Mouse (Mus musculus) MEL (cell line): ENCODE results near the gene Limch1. TPM values are rescaled to one million over a fixed set of nuclear protein-coding genes. Genes with fewer than 3 reads are reported as not detected.

ENCODE experiments used
- DNase-seq: peaks from one replicate; pipeline ENCODE4 v3.0.0; 2011; ENCODE audit warnings: low read depth, low spot score
- H3K27ac ChIP-seq: 2 replicates; pipeline ENCODE4 v1.5.1; 2012; ENCODE audit warnings: low read depth, mild to moderate bottlenecking, control low read depth, low read length, moderate library complexity; ENCODE audit not compliant: control insufficient read depth
- H3K27me3 ChIP-seq, 2 experiments: fragments of 150-350 bp in 1 of 2; sonication (generic) in 1 of 2; 2 replicates each; pipeline ENCODE4 v1.6.1; 2012; ENCODE audit warnings: low read length in 2 of 2, mild to moderate bottlenecking in 2 of 2, improper control_type of control experiment in 1 of 2, moderate library complexity in 1 of 2; ENCODE audit not compliant: insufficient read depth in 2 of 2, control insufficient read depth in 1 of 2
- H3K36me3 ChIP-seq, 2 experiments: 2 replicates each; pipeline ENCODE4 v1.6.1; 2012 to 2014; ENCODE audit warnings: low read length in 2 of 2, improper control_type of control experiment in 1 of 2, inconsistent platforms in 1 of 2, mild to moderate bottlenecking in 1 of 2; ENCODE audit not compliant: insufficient read depth in 2 of 2, control insufficient read depth in 1 of 2
- H3K4me1 ChIP-seq, 2 experiments: fragments of 150-350 bp in 1 of 2; sonication (generic) in 1 of 2; 2 replicates each; pipeline ENCODE4 v1.6.1; 2012; ENCODE audit warnings: low read length in 2 of 2, improper control_type of control experiment in 1 of 2, mild to moderate bottlenecking in 1 of 2; ENCODE audit not compliant: insufficient read depth in 2 of 2, control insufficient read depth in 1 of 2
- H3K4me3 ChIP-seq, 2 experiments: fragments of 150-350 bp in 1 of 2; sonication (generic) in 1 of 2; 2 replicates each; pipeline ENCODE4 v1.5.1; 2012; ENCODE audit warnings: low read depth in 2 of 2, low read length in 2 of 2, mild to moderate bottlenecking in 2 of 2, moderate library complexity in 2 of 2, control low read depth in 1 of 2, improper control_type of control experiment in 1 of 2; ENCODE audit not compliant: control insufficient read depth in 1 of 2, insufficient read depth in 1 of 2
- H3K79me2 ChIP-seq: 2 replicates; pipeline ENCODE4 v1.6.1; 2012; ENCODE audit warnings: mild to moderate bottlenecking, low read length, moderate library complexity; ENCODE audit not compliant: control insufficient read depth, poor library complexity, insufficient read depth
- H3K9ac ChIP-seq: 2 replicates; pipeline ENCODE4 v1.6.1; 2012; ENCODE audit warnings: low read depth, mild to moderate bottlenecking, control low read depth, low read length, moderate library complexity; ENCODE audit not compliant: control insufficient read depth, poor library complexity, severe bottlenecking
- H3K9me3 ChIP-seq: fragments of 150-350 bp; sonication (generic); replicated peaks from 2 replicates; pipeline ENCODE4 v1.6.1; 2012; ENCODE audit warnings: mild to moderate bottlenecking, low read length, improper control_type of control experiment, moderate library complexity; ENCODE audit not compliant: insufficient read depth
- BHLHE40 ChIP-seq: IDR thresholded peaks from 2 replicates; pipeline ENCODE4 v1.6.1; 2012; ENCODE audit warnings: low read depth, mild to moderate bottlenecking, inconsistent platforms, low read length, improper control_type of control experiment, borderline replicate concordance
- CHD1 ChIP-seq: IDR thresholded peaks from 2 replicates; pipeline ENCODE4 v1.6.1; 2012; ENCODE audit warnings: low read depth, mild to moderate bottlenecking, inconsistent platforms, low read length, improper control_type of control experiment
- CHD2 ChIP-seq: IDR thresholded peaks from 2 replicates; pipeline ENCODE4 v1.6.1; 2011; ENCODE audit warnings: low read length, improper control_type of control experiment
- ETS1 ChIP-seq: IDR thresholded peaks from 2 replicates; pipeline ENCODE4 v1.6.1; 2012; ENCODE audit warnings: low read depth, mild to moderate bottlenecking, inconsistent platforms, low read length, improper control_type of control experiment, moderate library complexity
- HCFC1 ChIP-seq: IDR thresholded peaks from 2 replicates; pipeline ENCODE4 v1.6.1; 2012; ENCODE audit warnings: low read depth, mild to moderate bottlenecking, inconsistent platforms, low read length, improper control_type of control experiment, moderate library complexity
- MAFK ChIP-seq: IDR thresholded peaks from 2 replicates; pipeline ENCODE4 v1.6.1; 2011; ENCODE audit warnings: low read depth, mild to moderate bottlenecking, low read length, improper control_type of control experiment, borderline replicate concordance
- MAX ChIP-seq: IDR thresholded peaks from 2 replicates; pipeline ENCODE4 v1.6.1; 2011; ENCODE audit warnings: low read length, improper control_type of control experiment
- MAZ ChIP-seq: IDR thresholded peaks from 2 replicates; pipeline ENCODE4 v1.6.1; 2012; ENCODE audit warnings: low read depth, mild to moderate bottlenecking, inconsistent platforms, low read length, improper control_type of control experiment
- MEF2A ChIP-seq: IDR thresholded peaks from 2 replicates; pipeline ENCODE4 v1.6.1; 2014; ENCODE audit warnings: low read depth, mild to moderate bottlenecking, inconsistent platforms, low read length, improper control_type of control experiment; ENCODE audit not compliant: poor library complexity, insufficient replicate concordance, severe bottlenecking; ENCODE audit errors: extremely low read depth
- NELFE ChIP-seq: IDR thresholded peaks from 2 replicates; pipeline ENCODE4 v1.6.1; 2011; ENCODE audit warnings: low read depth, low read length, improper control_type of control experiment
- RCOR1 ChIP-seq: IDR thresholded peaks from 2 replicates; pipeline ENCODE4 v1.6.1; 2012; ENCODE audit warnings: low read depth, mild to moderate bottlenecking, inconsistent platforms, low read length, improper control_type of control experiment
- SMC3 ChIP-seq: IDR thresholded peaks from 2 replicates; pipeline ENCODE4 v1.6.1; 2011; ENCODE audit warnings: low read depth, low read length, improper control_type of control experiment
- TBP ChIP-seq: IDR thresholded peaks from 2 replicates; pipeline ENCODE4 v1.8.0; 2011; ENCODE audit warnings: low read depth, low read length, improper control_type of control experiment
- TCF12 ChIP-seq: IDR thresholded peaks from 2 replicates; pipeline ENCODE4 v1.6.1; 2014; ENCODE audit warnings: low read depth, mild to moderate bottlenecking, inconsistent platforms, low read length, improper control_type of control experiment, moderate library complexity
- UBTF ChIP-seq: IDR thresholded peaks from 2 replicates; pipeline ENCODE4 v1.6.1; 2012; ENCODE audit warnings: low read depth, mild to moderate bottlenecking, inconsistent platforms, low read length, improper control_type of control experiment, moderate library complexity, borderline replicate concordance; ENCODE audit not compliant: insufficient read depth
- USF1 ChIP-seq: IDR thresholded peaks from 2 replicates; pipeline ENCODE4 v1.6.1; 2014; ENCODE audit warnings: low read depth, mild to moderate bottlenecking, inconsistent platforms, low read length, improper control_type of control experiment, moderate library complexity
- USF2 ChIP-seq, 2 experiments: IDR thresholded peaks; 2 replicates each; pipeline ENCODE4 v1.6.1; 2011 to 2012; ENCODE audit warnings: improper control_type of control experiment in 2 of 2, low read length in 2 of 2, borderline replicate concordance in 1 of 2, inconsistent platforms in 1 of 2, low read depth in 1 of 2, mild to moderate bottlenecking in 1 of 2; ENCODE audit not compliant: insufficient read depth in 1 of 2
- ZMIZ1 ChIP-seq: IDR thresholded peaks from 2 replicates; pipeline ENCODE4 v1.6.1; 2012; ENCODE audit warnings: low read depth, mild to moderate bottlenecking, inconsistent platforms, low read length, improper control_type of control experiment, moderate library complexity
- polyA plus RNA-seq, 2 experiments: library from polyadenylated mRNA; stranded (reverse) in 1 of 2; unstranded in 1 of 2; fragments of >175 nt in 1 of 2; fragments of >200 nt in 1 of 2; gene quantifications; 2 replicates each; pipeline versions ENCODE4 v1.2.1 to v1.2.4; 2012; ENCODE audit warnings: low replicate concordance in 2 of 2, low read depth in 1 of 2; ENCODE audit not compliant: insufficient read length in 2 of 2, insufficient read depth in 1 of 2, missing spikeins in 1 of 2
- total RNA-seq: library from RNA; depleted of rRNA; stranded (reverse); fragments of 300-350 nt; gene quantifications from 2 replicates; pipeline ENCODE4 v1.2.3, GENCODE M21; 2012

The Limch1 gene
- total and polyA plus RNA-seq, 3 experiments = not detected

DNA sequence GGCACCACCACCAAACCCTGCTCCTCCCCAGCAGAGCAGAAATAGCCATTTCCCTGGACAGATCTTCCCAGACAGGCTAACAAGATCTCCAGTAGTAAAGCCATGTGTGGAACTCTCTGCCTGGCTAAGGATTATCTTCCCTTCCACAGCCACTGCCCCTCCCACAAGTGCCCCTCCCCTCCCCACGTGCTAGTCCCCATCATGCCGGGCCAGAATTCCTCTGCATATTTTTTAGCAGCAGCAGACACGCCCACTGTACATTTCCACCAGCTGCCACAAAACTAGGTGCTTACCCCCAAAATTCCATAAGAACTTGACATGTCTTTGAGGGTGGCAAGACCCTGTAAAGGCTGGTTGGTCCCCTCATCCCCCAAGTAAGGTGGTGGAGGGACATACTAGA lies 284.3 kb downstream of the Limch1 start:
- no peak overlapping the region for H3K27ac ChIP-seq
- TF ChIP-seq CHD2 = no peak
- no peak for TF ChIP-seq CHD1
- TF ChIP-seq ZMIZ1 = no peak
- TF ChIP-seq MAZ = no peak
- TF ChIP-seq MAFK = no peak
- TF ChIP-seq NELFE = no peak
- TF ChIP-seq USF1 = no peak
- TF ChIP-seq USF2 (IDR thresholded peaks at IDR 0.05; ENCODE audit: borderline replicate concordance in 1 of 2, insufficient read depth in 1 of 2, low read depth in 1 of 2, low read length in 2 of 2) = no peak
- no peak for TF ChIP-seq TCF12
- TF ChIP-seq UBTF = no peak
- no peak for TF ChIP-seq MEF2A
- no peak for TF ChIP-seq ETS1
- no peak for TF ChIP-seq MAX
- TF ChIP-seq SMC3 = no peak
- no peak for TF ChIP-seq BHLHE40
- TF ChIP-seq RCOR1 = no peak
- TF ChIP-seq HCFC1 = no peak

DNA sequence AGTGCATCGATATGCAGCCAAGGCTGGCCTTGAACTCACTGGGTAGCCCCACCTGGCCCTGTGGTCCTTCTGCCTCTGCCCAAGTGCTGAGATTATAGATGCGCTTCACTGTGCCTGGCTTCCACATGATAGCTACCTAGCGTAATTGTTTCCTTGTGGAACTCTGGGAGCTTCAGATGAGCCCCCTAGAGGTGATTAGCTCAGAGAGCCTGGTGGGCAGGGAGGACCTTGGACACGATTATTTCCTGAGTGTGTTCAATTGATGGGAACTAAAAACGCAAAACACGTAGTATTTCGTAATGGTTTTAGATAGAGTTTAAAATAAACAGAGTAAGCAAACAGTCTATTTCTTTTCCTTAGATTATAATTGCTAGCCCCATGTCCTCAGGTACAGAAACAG lies 287.0 kb downstream of the Limch1 start:
- Histone ChIP-seq H3K4me1 (no peaks in the 10 kb centered on the region), H3K4me3 (no peak overlapping the region), H3K9ac (no peak overlapping the region), H3K27ac (no peak overlapping the region), H3K9me3 (no peaks in the 10 kb centered on the region), H3K27me3 (no peaks in the 10 kb centered on the region), H3K36me3 (no peaks in the 10 kb centered on the region), H3K79me2 (no peaks in the 10 kb centered on the region)
- no peak for DNase-seq
- TF ChIP-seq TBP (no peak), BHLHE40 (no peak)

More for the DNA sequence above, 284.3 kb downstream of the Limch1 start:
- Histone ChIP-seq H3K79me2 (no peaks in the 10 kb centered on the region), H3K9me3 (no peaks in the 10 kb centered on the region), H3K27me3 (no peaks in the 10 kb centered on the region), H3K4me1 (no peaks in the 10 kb centered on the region), H3K9ac (no peak overlapping the region), H3K4me3 (no peak overlapping the region), H3K36me3 (no peaks in the 10 kb centered on the region)
- DNase-seq = no peak
